ENCODE assay signal across 31 mouse cellular contexts in genomic region chr12:56822122-56822521, GRCm38 (mm10).
"Had no signal": no experiment of that assay in that cellular context is flagged by ENCODE, and none has a peak within 500 bp of the region (broad histone marks: within the 10 kb centered on the region; RNA-seq: fewer than 3 reads in every experiment).

No protein-coding gene starts in this region.

- H3K27ac ChIP-seq: left cerebral cortex, adult 2 months; limb, embryonic 12.5 days; limb, embryonic 13.5 days; limb, embryonic 15.5 days; liver, embryonic 12.5 days; liver, embryonic 13.5 days; liver, embryonic 14.5 days; liver, embryonic 15.5 days; lung, embryonic 15.5 days; macrophage; midbrain, embryonic 10.5 days; midbrain, embryonic 12.5 days; midbrain, embryonic 13.5 days; midbrain, embryonic 15.5 days had no signal

- DNase-seq: left cerebral cortex, postnatal 4 days; liver; liver, embryonic 13.5 days; liver, postnatal 0 days; lung, adult 18-20 months; lung, adult 2 months; lung, embryonic 14.5 days; lung, postnatal 10 days; lung, postnatal 14 days; lung, postnatal 36 days; lung, postnatal 4 days; midbrain, embryonic 14.5 days had no signal

- H3K4me1 ChIP-seq: liver, embryonic 12.5 days; liver, embryonic 13.5 days; liver, embryonic 15.5 days; megakaryocyte, embryonic 14.5 days; midbrain, embryonic 10.5 days; midbrain, embryonic 12.5 days; midbrain, embryonic 13.5 days; midbrain, embryonic 15.5 days had no signal

- H3K9ac ChIP-seq: limb, embryonic 12.5 days; limb, embryonic 13.5 days; limb, embryonic 15.5 days; liver, embryonic 12.5 days; liver, embryonic 13.5 days; liver, embryonic 14.5 days; liver, embryonic 15.5 days; liver, postnatal 0 days; lung, embryonic 14.5 days; lung, embryonic 15.5 days; midbrain, embryonic 12.5 days; midbrain, embryonic 13.5 days; midbrain, embryonic 15.5 days had no signal

- H3K4me2 ChIP-seq: limb, embryonic 12.5 days; limb, embryonic 13.5 days; limb, embryonic 15.5 days; liver, embryonic 11.5 days; liver, embryonic 12.5 days; liver, embryonic 13.5 days; liver, embryonic 15.5 days; lung, embryonic 14.5 days; lung, embryonic 15.5 days; midbrain, embryonic 11.5 days; midbrain, embryonic 12.5 days; midbrain, embryonic 13.5 days; midbrain, embryonic 15.5 days had no signal

- ATAC-seq: liver, embryonic 12.5 days; liver, postnatal 0 days; lung, postnatal 0 days; midbrain, embryonic 13.5 days; midbrain, embryonic 15.5 days; midbrain, embryonic 16.5 days had no signal

- H3K4me3 ChIP-seq: left cerebral cortex, adult 2 months; limb, embryonic 12.5 days; limb, embryonic 13.5 days; limb, embryonic 15.5 days; liver, embryonic 12.5 days; liver, embryonic 13.5 days; liver, embryonic 15.5 days; lung, embryonic 15.5 days; megakaryocyte, embryonic 14.5 days; midbrain, embryonic 10.5 days; midbrain, embryonic 12.5 days; midbrain, embryonic 13.5 days; midbrain, embryonic 15.5 days; myocyte had no signal

- H3K27me3 ChIP-seq: limb, embryonic 15.5 days; liver, embryonic 12.5 days; liver, embryonic 13.5 days; liver, embryonic 15.5 days; lung, embryonic 15.5 days; megakaryocyte, embryonic 14.5 days; midbrain, embryonic 12.5 days; midbrain, embryonic 13.5 days; midbrain, embryonic 15.5 days had no signal

- H3K9me3 ChIP-seq: limb, embryonic 12.5 days; limb, embryonic 13.5 days; limb, embryonic 15.5 days; liver, embryonic 12.5 days; liver, embryonic 13.5 days; liver, embryonic 15.5 days; lung, embryonic 15.5 days; midbrain, embryonic 10.5 days; midbrain, embryonic 12.5 days; midbrain, embryonic 13.5 days; midbrain, embryonic 15.5 days had no signal

- H3K36me3 ChIP-seq: limb, embryonic 12.5 days; limb, embryonic 13.5 days; limb, embryonic 15.5 days; liver, embryonic 12.5 days; liver, embryonic 13.5 days; liver, embryonic 15.5 days; lung, embryonic 15.5 days; midbrain, embryonic 10.5 days; midbrain, embryonic 12.5 days; midbrain, embryonic 13.5 days; midbrain, embryonic 15.5 days had no signal
